Mouse (Mus musculus) neural tube, embryonic 14.5 days (tissue): Measurements from ENCODE around the gene Fut8. TPM values are rescaled to one million over a fixed set of nuclear protein-coding genes. Genes with fewer than 3 reads are reported as not detected.

Experiments used
- ATAC-seq: fragments of 200-750 bp; cut with Nextera tagmentation; 2 replicates; pipeline ENCODE4 v1.8.0; 2017; ENCODE audit warnings: low read depth, mild to moderate bottlenecking, moderate TSS enrichment, moderate library complexity
- H3K27ac ChIP-seq: fragments of 300-500 bp; sonication (generic); 2 replicates; pipeline ENCODE4 v1.5.1; 2014; ENCODE audit warnings: low read depth, mild to moderate bottlenecking, control low read depth, low read length, moderate library complexity, mixed read lengths
- H3K27me3 ChIP-seq: fragments of 300-500 bp; sonication (generic); 2 replicates; pipeline ENCODE4 v1.6.1; 2014; ENCODE audit warnings: low read length; ENCODE audit not compliant: control insufficient read depth, insufficient read depth
- H3K36me3 ChIP-seq: fragments of 300-500 bp; sonication (generic); 2 replicates; pipeline ENCODE4 v1.6.1; 2014; ENCODE audit warnings: low read length, mixed read lengths; ENCODE audit not compliant: control insufficient read depth, insufficient read depth
- H3K4me1 ChIP-seq: fragments of 300-500 bp; sonication (generic); 2 replicates; pipeline ENCODE4 v1.6.1; 2014; ENCODE audit warnings: low read length; ENCODE audit not compliant: control insufficient read depth, insufficient read depth
- H3K4me2 ChIP-seq: fragments of 300-500 bp; sonication (generic); 2 replicates; pipeline ENCODE4 v1.6.1; 2014; ENCODE audit warnings: mild to moderate bottlenecking, low read depth, low read length, control low read depth
- H3K4me3 ChIP-seq: fragments of 300-500 bp; sonication (generic); 2 replicates; pipeline ENCODE4 v1.5.1; 2014; ENCODE audit warnings: low read depth, low read length, control low read depth, mixed read lengths
- H3K9ac ChIP-seq: fragments of 300-500 bp; sonication (generic); replicated peaks from 2 replicates; pipeline ENCODE4 v1.6.1; 2014; ENCODE audit warnings: low read depth, mild to moderate bottlenecking, control low read depth, low read length, mixed read lengths
- H3K9me3 ChIP-seq: fragments of 300-500 bp; sonication (generic); 2 replicates; pipeline ENCODE4 v1.6.1; 2016; ENCODE audit warnings: low read length; ENCODE audit not compliant: control insufficient read depth
- WGBS: fragments of 180-500 bp; shearing (Covaris S2); extraction: QIAGEN DNeasy Blood & Tissue Kit; methylation state at CpG from one replicate; pipeline ENCODE4 v1.1.7; 2014; 5-methylcytosine and 5-hydroxymethylcytosine counted together
- polyA plus RNA-seq: library from polyadenylated mRNA; unstranded; fragments of >200 nt; fragmentation: Nextera tagmentation; extraction: Ambion mirVana; gene quantifications from 2 replicates; pipeline ENCODE4 v1.2.1, GENCODE M21; 2014

The Fut8 gene
- 73.7 and 74.6 TPM in 2 replicates for polyA plus RNA-seq

- Histone ChIP-seq H3K9me3 (no peaks in the 10 kb centered on the region), H3K27me3 (no peaks in the 10 kb centered on the region), H3K27ac (peak within 1 kb of the TSS; percentile 93), H3K4me1 (0 out of 2 replicates have a peak, but pooled peaks cover 3% of the 10 kb centered on the region), H3K4me3 (peak within 1 kb of the TSS; percentile 91), H3K9ac (peak within 1 kb of the TSS; percentile 87), H3K36me3 (no peaks in the 10 kb centered on the region), H3K4me2 (peak within 1 kb of the TSS; percentile 57)
- WGBS = under 1% methylated on average over 45 of the region's 46 CpGs
- peak; percentile 75 for ATAC-seq
Observed at GRCm38 (mm10) chr12:77237950-77238530, at the start of gene Fut8. Gene Fut8 (plus strand): TSS chr12:77238125.

GRCm38 (mm10) chr12:77189161-77189560 is 48.8 kb upstream of the Fut8 start:
- H3K4me3 ChIP-seq = no peak overlapping the region
- 69% methylated on average over 4 of the region's 4 CpGs for WGBS
- no peaks in the 10 kb centered on the region for H3K9me3 ChIP-seq
- no peak overlapping the region for H3K4me2 ChIP-seq
- no peak overlapping the region for H3K27ac ChIP-seq
- H3K36me3 ChIP-seq = no peaks in the 10 kb centered on the region
- H3K27me3 ChIP-seq = no peaks in the 10 kb centered on the region
- no peaks in the 10 kb centered on the region for H3K4me1 ChIP-seq
- no peak overlapping the region for H3K9ac ChIP-seq
- ATAC-seq = no peak

- 92% methylated on average over 3 of the region's 3 CpGs for WGBS
Observed at GRCm38 (mm10) chr12:77189933-77190446, 47.9 kb upstream of the Fut8 start.

GRCm38 (mm10) chr12:77191478-77192271 is 46.2 kb upstream of the Fut8 start:
- no peak for ATAC-seq
- Histone ChIP-seq H3K9ac (no peak overlapping the region), H3K36me3 (no peaks in the 10 kb centered on the region), H3K27ac (no peak overlapping the region), H3K9me3 (no peaks in the 10 kb centered on the region), H3K4me2 (no peak overlapping the region), H3K27me3 (no peaks in the 10 kb centered on the region), H3K4me1 (no peaks in the 10 kb centered on the region), H3K4me3 (no peak overlapping the region)
- WGBS = 92% methylated on average over 9 of the region's 9 CpGs

More at GRCm38 (mm10) chr12:77189933-77190446, 47.9 kb upstream of the Fut8 start:
- Histone ChIP-seq H3K27me3 (no peaks in the 10 kb centered on the region), H3K4me3 (no peak overlapping the region), H3K9ac (no peak overlapping the region), H3K27ac (no peak overlapping the region), H3K36me3 (no peaks in the 10 kb centered on the region), H3K9me3 (no peaks in the 10 kb centered on the region), H3K4me1 (no peaks in the 10 kb centered on the region), H3K4me2 (no peak overlapping the region)
- ATAC-seq = no peak

GRCm38 (mm10) chr12:77192714-77193113 is 45.2 kb upstream of the Fut8 start:
- no peak for ATAC-seq

GRCm38 (mm10) chr12:77193225-77193716 is 44.7 kb upstream of the Fut8 start:
- no peak overlapping the region for H3K27ac ChIP-seq
- H3K4me3 ChIP-seq = no peak overlapping the region
- H3K9me3 ChIP-seq = no peaks in the 10 kb centered on the region
- H3K27me3 ChIP-seq = no peaks in the 10 kb centered on the region
- no peaks in the 10 kb centered on the region for H3K36me3 ChIP-seq
- ATAC-seq = no peak
- H3K4me1 ChIP-seq = no peaks in the 10 kb centered on the region
- no peak overlapping the region for H3K4me2 ChIP-seq
- WGBS = 89% methylated on average over 4 of the region's 4 CpGs
- H3K9ac ChIP-seq = no peak overlapping the region

More at GRCm38 (mm10) chr12:77192714-77193113, 45.2 kb upstream of the Fut8 start:
- Histone ChIP-seq H3K9ac (no peak overlapping the region), H3K4me2 (no peak overlapping the region), H3K9me3 (no peaks in the 10 kb centered on the region), H3K36me3 (no peaks in the 10 kb centered on the region), H3K4me1 (no peaks in the 10 kb centered on the region), H3K27me3 (no peaks in the 10 kb centered on the region), H3K4me3 (no peak overlapping the region), H3K27ac (no peak overlapping the region)
- 89% methylated on average over 3 of the region's 3 CpGs for WGBS

- Histone ChIP-seq H3K9ac (no peak overlapping the region), H3K4me2 (no peak overlapping the region), H3K27ac (no peak overlapping the region), H3K27me3 (no peaks in the 10 kb centered on the region), H3K4me3 (no peak overlapping the region), H3K9me3 (no peaks in the 10 kb centered on the region), H3K36me3 (no peaks in the 10 kb centered on the region), H3K4me1 (no peaks in the 10 kb centered on the region)
- ATAC-seq = no peak
- 75% methylated on average over 2 of the region's 2 CpGs for WGBS
Observed at GRCm38 (mm10) chr12:77195044-77195443, 42.9 kb upstream of the Fut8 start.

GRCm38 (mm10) chr12:77196529-77197095 is 41.3 kb upstream of the Fut8 start:
- Histone ChIP-seq H3K9ac (no peak overlapping the region), H3K27ac (no peak overlapping the region), H3K4me2 (no peak overlapping the region), H3K36me3 (no peaks in the 10 kb centered on the region), H3K27me3 (no peaks in the 10 kb centered on the region), H3K4me1 (no peaks in the 10 kb centered on the region), H3K4me3 (no peak overlapping the region), H3K9me3 (no peaks in the 10 kb centered on the region)
- no peak for ATAC-seq
- WGBS = 95% methylated on average over 2 of the region's 2 CpGs
